Mouse (Mus musculus): Measurements from ENCODE around the gene Mdga1.

DNA sequence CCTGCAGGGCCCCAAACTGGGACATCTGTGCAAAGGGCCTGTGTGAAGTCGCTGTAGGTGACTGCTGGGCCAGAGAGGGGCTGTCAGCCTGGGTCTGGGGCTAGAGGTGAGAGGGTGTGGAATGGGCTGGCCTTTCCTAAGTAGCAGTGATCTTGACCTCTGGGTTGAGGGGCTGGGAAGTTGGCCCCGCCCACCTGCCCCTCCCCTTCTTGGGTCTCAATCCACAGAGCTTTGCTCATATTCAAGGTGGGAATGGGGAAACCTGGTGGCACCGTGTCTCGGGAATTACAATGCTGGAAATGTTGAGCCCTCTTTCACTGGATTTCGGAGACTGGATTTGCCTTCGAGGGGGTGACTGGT lies 169.8 kb downstream of the Mdga1 start:
- TF ChIP-seq CTCF (conservative IDR thresholded peaks at IDR 0.05; ENCODE audit: low read length) (no peak), POU5F1 (IDR thresholded peaks at IDR 0.05; ENCODE audit: borderline replicate concordance, low read length) (no peak)
